Mouse (Mus musculus): Measurements from ENCODE around the gene Cyp2d9.
A peak's percentile ranks its signal among the peaks of the same experiment; 100 is the strongest.
"Not testable (repeated sequence)": the region's sequence is repeated elsewhere in the genome, so short reads cannot be mapped to it uniquely, and the experiment has no call there.

The Cyp2d9 gene

DNA sequence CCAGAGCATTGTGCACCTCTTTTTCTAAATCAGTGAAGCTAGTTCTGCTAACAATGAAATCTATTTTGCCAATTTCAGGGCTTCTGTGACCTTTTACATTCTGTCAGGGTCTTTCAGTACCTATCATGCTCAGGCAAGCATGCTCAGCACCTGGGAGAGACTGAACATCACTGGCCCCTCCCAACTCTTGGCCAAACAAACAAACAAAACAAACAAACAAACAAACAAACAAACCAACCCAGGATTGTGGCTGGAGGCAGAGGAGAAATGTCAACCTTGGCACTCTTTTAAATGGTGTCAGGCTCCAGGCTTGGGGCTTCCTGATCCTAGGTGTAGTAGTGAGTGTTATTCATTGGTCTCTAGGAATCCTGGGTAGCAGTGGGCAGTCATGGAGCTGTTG lies at the start of gene Cyp2d9:
Gene Cyp2d9, plus strand, starts transcription at position 301 of the 400 bp plus-strand sequence.
- DNase-seq (ENCODE audit: low read depth, low spot score): no peak

DNA sequence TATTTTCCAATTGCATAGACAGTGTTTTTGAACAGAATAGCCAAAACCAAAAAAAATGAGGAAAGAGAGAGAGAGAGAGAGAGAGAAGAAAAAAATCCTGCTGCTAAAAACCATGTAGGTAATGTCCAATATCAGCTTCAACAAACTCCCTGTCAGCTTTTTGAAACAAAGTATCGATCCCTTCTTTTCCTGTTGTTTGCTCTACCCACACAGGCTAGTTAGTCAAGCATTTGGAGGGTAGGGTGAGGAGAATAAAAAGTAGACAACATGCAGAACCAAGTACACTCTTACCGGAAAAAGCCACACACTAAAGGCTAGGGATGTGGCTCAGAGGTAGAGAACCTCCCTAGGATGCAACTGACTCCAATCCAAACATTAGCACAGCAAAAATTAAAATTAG lies 47.5 kb upstream of the Cyp2d9 start:
- no peak for DNase-seq (ENCODE audit: low read depth, low spot score)

- not testable (repeated sequence) for DNase-seq (ENCODE audit: low read depth, low spot score)
Measured at GRCm38 (mm10) chr15:82389916-82390315, 43.3 kb upstream of the Cyp2d9 start.

DNA sequence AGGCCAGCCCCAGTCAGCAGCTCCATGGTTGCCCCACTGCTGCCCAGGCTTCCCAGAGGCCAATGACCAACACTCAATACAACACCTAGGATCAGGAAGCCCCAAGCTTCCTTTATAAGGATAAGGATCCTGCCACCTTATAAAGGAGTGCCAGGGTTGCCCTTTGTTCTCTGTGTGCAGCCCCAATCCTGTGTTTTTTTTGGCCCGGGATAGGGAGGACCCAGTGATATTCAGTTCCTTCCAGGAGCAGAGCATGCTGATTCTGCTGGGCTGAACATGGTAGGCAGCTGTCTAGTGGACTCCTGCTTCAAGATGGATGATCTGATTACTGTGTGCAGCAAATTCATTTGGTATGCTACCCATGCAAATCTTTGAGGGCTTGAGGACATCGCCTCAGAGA lies 39.3 kb upstream of the Cyp2d9 start, which contains the start of gene Cyp2d11:
Gene Cyp2d11, minus strand, starts transcription at position 101 of the 400 bp plus-strand sequence.
- not testable (repeated sequence) for DNase-seq (ENCODE audit: low read depth, low spot score)

- not testable (repeated sequence) for DNase-seq (ENCODE audit: low read depth, low spot score)
Measured at GRCm38 (mm10) chr15:82395955-82396354, 37.3 kb upstream of the Cyp2d9 start.

GRCm38 (mm10) chr15:82401516-82401915 lies 31.7 kb upstream of the Cyp2d9 start:
- DNase-seq (ENCODE audit: low read depth, low spot score): no peak

- no peak for DNase-seq (ENCODE audit: low read depth, low spot score)
Measured at GRCm38 (mm10) chr15:82402106-82402505, 31.1 kb upstream of the Cyp2d9 start.

GRCm38 (mm10) chr15:82402741-82403140 lies 30.5 kb upstream of the Cyp2d9 start:
- DNase-seq (ENCODE audit: low read depth, low spot score): no peak

GRCm38 (mm10) chr15:82403606-82404005 lies 29.6 kb upstream of the Cyp2d9 start:
- DNase-seq (ENCODE audit: low read depth, low spot score): no peak

- no peak for DNase-seq (ENCODE audit: low read depth, low spot score)
Measured at GRCm38 (mm10) chr15:82404163-82404562, 29.1 kb upstream of the Cyp2d9 start.

GRCm38 (mm10) chr15:82406981-82407380 lies 26.3 kb upstream of the Cyp2d9 start, which contains the start of gene Cyp2d10:
Cyp2d10 (minus strand) TSS chr15:82407195.
- DNase-seq (ENCODE audit: low read depth, low spot score): no peak

GRCm38 (mm10) chr15:82407536-82407935 lies 25.7 kb upstream of the Cyp2d9 start:
- DNase-seq (ENCODE audit: low read depth, low spot score): no peak

GRCm38 (mm10) chr15:82416797-82417789 lies 16.1 kb upstream of the Cyp2d9 start:
- DNase-seq (ENCODE audit: low read depth, low spot score): peak; percentile 65

- no peak for DNase-seq (ENCODE audit: low read depth, low spot score)
Measured at GRCm38 (mm10) chr15:82418616-82419015, 14.6 kb upstream of the Cyp2d9 start.

DNA sequence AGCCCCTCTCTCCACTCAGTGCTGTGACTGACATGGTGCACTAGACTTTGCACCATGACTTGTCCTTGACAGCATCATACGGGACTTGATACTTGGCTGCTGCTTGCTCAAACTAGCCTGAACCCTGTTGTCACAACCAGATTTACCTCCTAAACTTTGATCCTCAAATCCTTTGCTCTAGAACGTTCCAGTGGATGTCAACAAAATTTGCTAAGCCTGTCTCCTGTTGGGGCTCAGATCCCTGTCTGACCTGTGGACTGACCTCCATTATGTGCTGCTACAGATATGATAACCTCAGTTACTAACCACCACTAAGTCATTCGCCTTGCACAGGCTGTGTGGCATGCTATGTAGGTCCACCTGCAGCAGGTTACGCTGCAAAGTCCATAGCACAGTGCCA lies 10.3 kb upstream of the Cyp2d9 start:
- DNase-seq (ENCODE audit: low read depth, low spot score): no peak

DNA sequence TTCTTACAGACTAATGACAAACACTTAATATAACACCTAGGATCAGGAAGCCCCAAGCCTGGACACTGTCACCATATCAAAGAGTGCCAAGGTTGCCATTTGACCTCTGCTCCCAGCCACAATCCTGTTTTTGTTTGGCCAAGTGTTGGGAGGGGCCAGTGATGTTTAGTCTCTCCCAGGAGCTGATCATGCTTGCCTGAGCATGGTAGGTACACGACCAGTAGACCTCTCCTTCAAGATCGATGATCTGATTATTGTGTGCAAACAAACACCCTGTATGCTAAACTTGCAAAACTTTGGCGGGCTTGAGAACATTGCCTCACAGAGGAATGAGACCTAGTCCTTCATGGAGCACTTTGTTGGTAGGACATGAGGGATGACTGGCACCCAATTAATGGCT lies 9.8 kb upstream of the Cyp2d9 start:
- no peak for DNase-seq (ENCODE audit: low read depth, low spot score)

GRCm38 (mm10) chr15:82433621-82434020 lies 384 bp downstream of the Cyp2d9 start:
- DNase-seq (ENCODE audit: low read depth, low spot score): no peak

DNA sequence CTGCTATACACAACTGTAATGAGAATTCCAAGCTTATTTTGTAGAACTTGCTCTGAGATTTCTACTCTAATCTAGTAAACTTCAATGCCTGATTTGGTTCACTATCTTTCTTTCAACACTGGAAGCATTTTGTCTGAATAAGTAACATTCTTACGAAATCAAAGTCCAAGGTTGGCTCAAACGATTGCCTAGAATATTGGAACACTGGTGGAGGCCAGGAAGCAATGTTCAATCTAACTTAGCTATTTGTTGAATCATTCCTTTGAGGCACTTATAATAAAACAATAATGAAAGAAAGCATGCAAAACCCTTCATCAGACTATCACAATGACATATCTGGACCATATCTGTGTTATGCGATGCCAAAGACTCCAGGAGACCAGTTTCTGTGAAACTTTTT lies 1.3 kb downstream of the Cyp2d9 start:
- no peak for DNase-seq (ENCODE audit: low read depth, low spot score)

GRCm38 (mm10) chr15:82435011-82435410 lies 1.8 kb downstream of the Cyp2d9 start:
- DNase-seq (ENCODE audit: low read depth, low spot score): no peak

GRCm38 (mm10) chr15:82435606-82436005 lies 2.4 kb downstream of the Cyp2d9 start:
- DNase-seq (ENCODE audit: low read depth, low spot score): no peak

DNA sequence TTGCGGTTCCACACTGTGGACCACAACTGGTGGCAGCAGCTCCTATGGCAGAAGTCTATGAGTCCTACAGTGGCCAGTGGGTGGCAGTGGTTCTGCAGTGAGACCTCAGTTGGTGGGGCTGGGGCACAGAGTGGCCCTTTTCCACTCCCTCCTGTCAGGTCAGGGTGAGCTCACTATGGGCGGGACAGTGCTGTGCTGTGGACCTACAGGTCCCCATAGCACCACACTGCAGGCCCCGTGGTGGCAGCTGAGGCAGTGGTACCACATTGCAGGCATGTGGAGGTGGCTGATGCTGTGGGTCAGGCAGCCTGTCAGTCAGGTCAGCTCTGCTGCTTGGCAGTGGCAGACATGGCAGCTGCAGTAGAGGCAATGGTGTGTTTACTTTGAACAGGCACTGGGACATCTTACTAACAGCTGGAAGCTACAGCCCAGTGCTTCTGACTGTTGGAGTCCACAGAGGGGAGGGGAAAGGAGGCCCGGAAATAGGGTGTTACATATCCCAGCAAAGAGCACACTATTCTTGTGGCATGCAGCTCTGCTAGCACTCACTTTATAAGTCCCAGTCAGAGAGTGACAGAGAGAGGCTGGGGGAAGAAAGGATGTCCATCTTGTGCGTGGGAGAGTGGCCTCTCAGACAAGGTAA lies 4.9 kb downstream of the Cyp2d9 start:
- peak; percentile 14 for DNase-seq (ENCODE audit: low read depth, low spot score)

- DNase-seq (ENCODE audit: low read depth, low spot score): no peak
Measured at GRCm38 (mm10) chr15:82443658-82444057, 10.4 kb downstream of the Cyp2d9 start.
